Mouse (Mus musculus): ENCODE measurements around the gene Zbtb12. TPM values are rescaled to one million over a fixed set of nuclear protein-coding genes. Genes with fewer than 3 reads are reported as not detected.
A peak's percentile ranks its signal among the peaks of the same experiment; 100 is the strongest.
"Not testable (repeated sequence)": the region's sequence is repeated elsewhere in the genome, so short reads cannot be mapped to it uniquely, and the experiment has no call there.

The Zbtb12 gene
- polyA plus RNA-seq (2015; fragmentation: Nextera tagmentation; extraction: Ambion mirVana), result 7.1 and 8.0 TPM in 2 replicates

- no peak for ATAC-seq
- H3K27me3 ChIP-seq (replicated peaks; ENCODE audit: control insufficient read depth, insufficient read depth, low read length), result 0 out of 2 replicates have a peak, but pooled peaks cover 2% of the 10 kb centered on the region
- H3K4me1 ChIP-seq (replicated peaks; ENCODE audit: control insufficient read depth, insufficient read depth, low read length), result no peaks in the 10 kb centered on the region
- H3K27ac ChIP-seq (ENCODE audit: low read length), result no peak within 1 kb of the TSS
- WGBS, result 66% methylated on average over 11 of the region's 11 CpGs
- H3K36me3 ChIP-seq (ENCODE audit: control insufficient read depth, insufficient read depth), result no peaks in the 10 kb centered on the region
- H3K9ac ChIP-seq (replicated peaks; ENCODE audit: low read depth, low read length), result no peak within 1 kb of the TSS
- no peaks in the 10 kb centered on the region for H3K9me3 ChIP-seq (ENCODE audit: control insufficient read depth, low read length)
- no peak within 1 kb of the TSS for H3K4me3 ChIP-seq (replicated peaks; ENCODE audit: low read length)
- no peak within 1 kb of the TSS for H3K4me2 ChIP-seq (ENCODE audit: low read length)
These were observed at the start of gene Zbtb12 for GRCm38 (mm10) chr17:34879336-34879879. Gene Zbtb12 (plus strand): TSS chr17:34879483.

GRCm38 (mm10) chr17:34830776-34831175, 48.5 kb upstream of the Zbtb12 start:
- WGBS, result 94% methylated on average over 1 of the region's 1 CpGs
- H3K36me3 ChIP-seq (ENCODE audit: control insufficient read depth, insufficient read depth), result peaks cover 17% of the 10 kb centered on the region
- H3K27me3 ChIP-seq (replicated peaks; ENCODE audit: control insufficient read depth, insufficient read depth, low read length); H3K9me3 ChIP-seq (ENCODE audit: control insufficient read depth, low read length); H3K4me3 ChIP-seq (replicated peaks; ENCODE audit: low read length); H3K9ac ChIP-seq (replicated peaks; ENCODE audit: low read depth, low read length); ATAC-seq; H3K4me1 ChIP-seq (replicated peaks; ENCODE audit: control insufficient read depth, insufficient read depth, low read length); H3K4me2 ChIP-seq (ENCODE audit: low read length); H3K27ac ChIP-seq (ENCODE audit: low read length): not testable (repeated sequence)

GRCm38 (mm10) chr17:34836155-34836855, 43.0 kb upstream of the Zbtb12 start:
- 2% methylated on average over 47 of the region's 48 CpGs for WGBS
- no peaks in the 10 kb centered on the region for H3K9me3 ChIP-seq (ENCODE audit: control insufficient read depth, low read length)
- H3K4me1 ChIP-seq (replicated peaks; ENCODE audit: control insufficient read depth, insufficient read depth, low read length), result peaks cover 26% of the 10 kb centered on the region
- peak overlapping the region; percentile 93 for H3K4me3 ChIP-seq (replicated peaks; ENCODE audit: low read length)
- peak; percentile 77 for ATAC-seq
- H3K36me3 ChIP-seq (ENCODE audit: control insufficient read depth, insufficient read depth), result peaks cover 16% of the 10 kb centered on the region
- no peaks in the 10 kb centered on the region for H3K27me3 ChIP-seq (replicated peaks; ENCODE audit: control insufficient read depth, insufficient read depth, low read length)
- peak overlapping the region; percentile 86 for H3K27ac ChIP-seq (ENCODE audit: low read length)
- peak overlapping the region; percentile 87 for H3K9ac ChIP-seq (replicated peaks; ENCODE audit: low read depth, low read length)
- peak overlapping the region; percentile 99 for H3K4me2 ChIP-seq (ENCODE audit: low read length)

GRCm38 (mm10) chr17:34836856-34837221, 42.4 kb upstream of the Zbtb12 start, which contains the start of the genes Stk19 and Dxo:
Gene Stk19 (minus strand): TSS chr17:34836945.
Gene Dxo (plus strand): TSS chr17:34837019.
- Histone ChIP-seq H3K36me3 (ENCODE audit: control insufficient read depth, insufficient read depth) (peaks cover 14% of the 10 kb centered on the region), H3K4me3 (replicated peaks; ENCODE audit: low read length) (peak within 1 kb of the TSS; percentile 93), H3K4me2 (ENCODE audit: low read length) (peak within 1 kb of the TSS; percentile 99), H3K27ac (ENCODE audit: low read length) (peak within 1 kb of the TSS; percentile 86), H3K9me3 (ENCODE audit: control insufficient read depth, low read length) (no peaks in the 10 kb centered on the region), H3K9ac (replicated peaks; ENCODE audit: low read depth, low read length) (peak within 1 kb of the TSS; percentile 87), H3K4me1 (replicated peaks; ENCODE audit: control insufficient read depth, insufficient read depth, low read length) (peaks cover 26% of the 10 kb centered on the region), H3K27me3 (replicated peaks; ENCODE audit: control insufficient read depth, insufficient read depth, low read length) (no peaks in the 10 kb centered on the region)
- WGBS, result under 1% methylated on average over 40 of the region's 40 CpGs
- peak; percentile 93 for ATAC-seq

- H3K4me1 ChIP-seq (replicated peaks; ENCODE audit: control insufficient read depth, insufficient read depth, low read length), result peaks cover 26% of the 10 kb centered on the region
- peak overlapping the region; percentile 99 for H3K4me2 ChIP-seq (ENCODE audit: low read length)
- 44% methylated on average over 43 of the region's 43 CpGs for WGBS
- no peaks in the 10 kb centered on the region for H3K9me3 ChIP-seq (ENCODE audit: control insufficient read depth, low read length)
- peaks cover 16% of the 10 kb centered on the region for H3K36me3 ChIP-seq (ENCODE audit: control insufficient read depth, insufficient read depth)
- H3K4me3 ChIP-seq (replicated peaks; ENCODE audit: low read length), result peak overlapping the region; percentile 93
- ATAC-seq, result peak; percentile 16
- no peak overlapping the region; the same call in 1 of the 2 replicates for H3K27ac ChIP-seq (ENCODE audit: low read length)
- H3K9ac ChIP-seq (replicated peaks; ENCODE audit: low read depth, low read length), result peak overlapping the region; percentile 87
- no peaks in the 10 kb centered on the region for H3K27me3 ChIP-seq (replicated peaks; ENCODE audit: control insufficient read depth, insufficient read depth, low read length)
These were observed 41.6 kb upstream of the Zbtb12 start for GRCm38 (mm10) chr17:34837464-34838324.

GRCm38 (mm10) chr17:34838785-34839184, 40.5 kb upstream of the Zbtb12 start:
- no peak overlapping the region for H3K27ac ChIP-seq (ENCODE audit: low read length)
- ATAC-seq, result no peak
- no peak overlapping the region for H3K4me3 ChIP-seq (replicated peaks; ENCODE audit: low read length)
- H3K4me1 ChIP-seq (replicated peaks; ENCODE audit: control insufficient read depth, insufficient read depth, low read length), result peaks cover 26% of the 10 kb centered on the region
- H3K4me2 ChIP-seq (ENCODE audit: low read length), result no peak overlapping the region
- H3K9ac ChIP-seq (replicated peaks; ENCODE audit: low read depth, low read length), result no peak overlapping the region
- H3K27me3 ChIP-seq (replicated peaks; ENCODE audit: control insufficient read depth, insufficient read depth, low read length), result no peaks in the 10 kb centered on the region
- 90% methylated on average over 7 of the region's 7 CpGs for WGBS
- H3K36me3 ChIP-seq (ENCODE audit: control insufficient read depth, insufficient read depth), result peaks cover 15% of the 10 kb centered on the region
- no peaks in the 10 kb centered on the region for H3K9me3 ChIP-seq (ENCODE audit: control insufficient read depth, low read length)

- Histone ChIP-seq H3K4me3 (replicated peaks; ENCODE audit: low read length) (no peak overlapping the region), H3K9me3 (ENCODE audit: control insufficient read depth, low read length) (no peaks in the 10 kb centered on the region), H3K27ac (ENCODE audit: low read length) (no peak overlapping the region), H3K9ac (replicated peaks; ENCODE audit: low read depth, low read length) (no peak overlapping the region), H3K4me2 (ENCODE audit: low read length) (no peak overlapping the region), H3K4me1 (replicated peaks; ENCODE audit: control insufficient read depth, insufficient read depth, low read length) (peaks cover 18% of the 10 kb centered on the region), H3K36me3 (ENCODE audit: control insufficient read depth, insufficient read depth) (peaks cover 24% of the 10 kb centered on the region), H3K27me3 (replicated peaks; ENCODE audit: control insufficient read depth, insufficient read depth, low read length) (no peaks in the 10 kb centered on the region)
- WGBS, result 89% methylated on average over 6 of the region's 6 CpGs
- no peak for ATAC-seq
These were observed 38.5 kb upstream of the Zbtb12 start for GRCm38 (mm10) chr17:34840736-34841307.

GRCm38 (mm10) chr17:34844884-34845283, 34.4 kb upstream of the Zbtb12 start:
- Histone ChIP-seq H3K9me3 (ENCODE audit: control insufficient read depth, low read length) (no peaks in the 10 kb centered on the region), H3K4me3 (replicated peaks; ENCODE audit: low read length) (no peak overlapping the region), H3K4me2 (ENCODE audit: low read length) (no peak overlapping the region), H3K36me3 (ENCODE audit: control insufficient read depth, insufficient read depth) (peaks cover 20% of the 10 kb centered on the region), H3K9ac (replicated peaks; ENCODE audit: low read depth, low read length) (no peak overlapping the region), H3K4me1 (replicated peaks; ENCODE audit: control insufficient read depth, insufficient read depth, low read length) (peaks cover 8% of the 10 kb centered on the region), H3K27me3 (replicated peaks; ENCODE audit: control insufficient read depth, insufficient read depth, low read length) (no peaks in the 10 kb centered on the region), H3K27ac (ENCODE audit: low read length) (no peak overlapping the region)
- 93% methylated on average over 13 of the region's 13 CpGs for WGBS
- ATAC-seq, result no peak

GRCm38 (mm10) chr17:34847192-34847591, 32.1 kb upstream of the Zbtb12 start:
- no peaks in the 10 kb centered on the region for H3K9me3 ChIP-seq (ENCODE audit: control insufficient read depth, low read length)
- H3K27ac ChIP-seq (ENCODE audit: low read length), result no peak overlapping the region
- ATAC-seq, result no peak
- no peak overlapping the region for H3K4me3 ChIP-seq (replicated peaks; ENCODE audit: low read length)
- H3K36me3 ChIP-seq (ENCODE audit: control insufficient read depth, insufficient read depth), result peaks cover 14% of the 10 kb centered on the region; the same call in 1 of the 2 replicates
- H3K9ac ChIP-seq (replicated peaks; ENCODE audit: low read depth, low read length), result no peak overlapping the region
- no peaks in the 10 kb centered on the region for H3K27me3 ChIP-seq (replicated peaks; ENCODE audit: control insufficient read depth, insufficient read depth, low read length)
- H3K4me2 ChIP-seq (ENCODE audit: low read length), result no peak overlapping the region
- WGBS, result 88% methylated on average over 6 of the region's 6 CpGs
- H3K4me1 ChIP-seq (replicated peaks; ENCODE audit: control insufficient read depth, insufficient read depth, low read length), result peaks cover 18% of the 10 kb centered on the region
